Mouse (Mus musculus) neural tube, embryonic 14.5 days (tissue): ENCODE results near the gene Rundc3a. TPM values are rescaled to one million over a fixed set of nuclear protein-coding genes. Genes with fewer than 3 reads are reported as not detected.
A peak's percentile ranks its signal among the peaks of the same experiment; 100 is the strongest.

Experiments used
- ATAC-seq: fragments of 200-750 bp; cut with Nextera tagmentation; 2 replicates; pipeline ENCODE4 v1.8.0; 2017; ENCODE audit warnings: low read depth, mild to moderate bottlenecking, moderate TSS enrichment, moderate library complexity
- H3K27ac ChIP-seq: fragments of 300-500 bp; sonication (generic); 2 replicates; pipeline ENCODE4 v1.5.1; 2014; ENCODE audit warnings: low read depth, mild to moderate bottlenecking, control low read depth, low read length, moderate library complexity, mixed read lengths
- H3K27me3 ChIP-seq: fragments of 300-500 bp; sonication (generic); 2 replicates; pipeline ENCODE4 v1.6.1; 2014; ENCODE audit warnings: low read length; ENCODE audit not compliant: control insufficient read depth, insufficient read depth
- H3K36me3 ChIP-seq: fragments of 300-500 bp; sonication (generic); 2 replicates; pipeline ENCODE4 v1.6.1; 2014; ENCODE audit warnings: low read length, mixed read lengths; ENCODE audit not compliant: control insufficient read depth, insufficient read depth
- H3K4me1 ChIP-seq: fragments of 300-500 bp; sonication (generic); 2 replicates; pipeline ENCODE4 v1.6.1; 2014; ENCODE audit warnings: low read length; ENCODE audit not compliant: control insufficient read depth, insufficient read depth
- H3K4me2 ChIP-seq: fragments of 300-500 bp; sonication (generic); 2 replicates; pipeline ENCODE4 v1.6.1; 2014; ENCODE audit warnings: mild to moderate bottlenecking, low read depth, low read length, control low read depth
- H3K4me3 ChIP-seq: fragments of 300-500 bp; sonication (generic); 2 replicates; pipeline ENCODE4 v1.5.1; 2014; ENCODE audit warnings: low read depth, low read length, control low read depth, mixed read lengths
- H3K9ac ChIP-seq: fragments of 300-500 bp; sonication (generic); replicated peaks from 2 replicates; pipeline ENCODE4 v1.6.1; 2014; ENCODE audit warnings: low read depth, mild to moderate bottlenecking, control low read depth, low read length, mixed read lengths
- H3K9me3 ChIP-seq: fragments of 300-500 bp; sonication (generic); 2 replicates; pipeline ENCODE4 v1.6.1; 2016; ENCODE audit warnings: low read length; ENCODE audit not compliant: control insufficient read depth
- WGBS: fragments of 180-500 bp; shearing (Covaris S2); extraction: QIAGEN DNeasy Blood & Tissue Kit; methylation state at CpG from one replicate; pipeline ENCODE4 v1.1.7; 2014; 5-methylcytosine and 5-hydroxymethylcytosine counted together
- polyA plus RNA-seq: library from polyadenylated mRNA; unstranded; fragments of >200 nt; fragmentation: Nextera tagmentation; extraction: Ambion mirVana; gene quantifications from 2 replicates; pipeline ENCODE4 v1.2.1, GENCODE M21; 2014

Gene Rundc3a
- polyA plus RNA-seq, 1 experiment from 2014 or later, result 115 TPM

- Histone ChIP-seq H3K4me2 (no peak overlapping the region), H3K36me3 (no peaks in the 10 kb centered on the region), H3K9me3 (peaks cover 2% of the 10 kb centered on the region; the same call in 1 of the 2 replicates), H3K27me3 (no peaks in the 10 kb centered on the region), H3K4me3 (no peak overlapping the region), H3K27ac (no peak overlapping the region), H3K9ac (no peak overlapping the region), H3K4me1 (no peaks in the 10 kb centered on the region)
- no peak for ATAC-seq
- WGBS, result 56% methylated on average over 8 of the region's 8 CpGs
Observed at GRCm38 (mm10) chr11:102421559-102421958, 28.4 kb downstream of the Rundc3a start.

DNA sequence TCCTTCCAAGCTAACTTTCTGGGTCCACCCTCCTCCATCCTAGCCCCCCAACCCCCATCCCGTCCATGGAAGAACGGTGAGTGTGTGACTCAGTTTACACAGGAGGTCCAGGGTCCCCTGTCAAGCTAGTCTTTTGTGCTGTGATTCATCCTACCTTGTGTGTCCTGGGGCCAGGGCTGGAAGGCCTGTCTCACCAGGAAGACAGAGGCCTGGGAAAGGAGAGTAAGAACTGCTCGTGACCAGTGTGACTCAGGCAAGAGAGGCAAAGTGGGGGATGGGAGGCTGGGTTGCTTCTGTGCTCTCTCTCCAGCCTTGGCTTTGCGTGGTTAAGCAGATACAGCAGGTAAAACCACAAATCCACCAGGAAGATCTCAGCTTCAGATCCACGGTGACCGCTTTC lies 31.5 kb downstream of the Rundc3a start:
- H3K27me3 ChIP-seq, result no peaks in the 10 kb centered on the region
- no peak overlapping the region for H3K27ac ChIP-seq
- no peaks in the 10 kb centered on the region for H3K4me1 ChIP-seq
- no peaks in the 10 kb centered on the region for H3K36me3 ChIP-seq
- H3K4me3 ChIP-seq, result no peak overlapping the region
- 78% methylated on average over 6 of the region's 6 CpGs for WGBS
- H3K4me2 ChIP-seq, result no peak overlapping the region
- H3K9ac ChIP-seq, result no peak overlapping the region
- H3K9me3 ChIP-seq, result peaks cover 2% of the 10 kb centered on the region; the same call in 1 of the 2 replicates
- ATAC-seq, result no peak

- no peaks in the 10 kb centered on the region for H3K36me3 ChIP-seq
- no peak overlapping the region for H3K4me3 ChIP-seq
- no peak overlapping the region for H3K9ac ChIP-seq
- H3K4me2 ChIP-seq, result no peak overlapping the region
- H3K4me1 ChIP-seq, result no peaks in the 10 kb centered on the region
- WGBS, result 89% methylated on average over 8 of the region's 8 CpGs
- H3K9me3 ChIP-seq, result no peaks in the 10 kb centered on the region
- no peak overlapping the region for H3K27ac ChIP-seq
- H3K27me3 ChIP-seq, result no peaks in the 10 kb centered on the region
- no peak for ATAC-seq
Observed at GRCm38 (mm10) chr11:102425555-102426316, 32.5 kb downstream of the Rundc3a start.

- Histone ChIP-seq H3K9ac (no peak overlapping the region), H3K4me2 (no peak overlapping the region), H3K4me3 (no peak overlapping the region), H3K36me3 (no peaks in the 10 kb centered on the region), H3K9me3 (no peaks in the 10 kb centered on the region), H3K27me3 (no peaks in the 10 kb centered on the region), H3K27ac (no peak overlapping the region), H3K4me1 (0 out of 2 replicates have a peak, but pooled peaks cover 3% of the 10 kb centered on the region)
- WGBS, result 72% methylated on average over 8 of the region's 8 CpGs
- ATAC-seq, result no peak
Observed at GRCm38 (mm10) chr11:102428981-102429540, 35.9 kb downstream of the Rundc3a start.

GRCm38 (mm10) chr11:102429551-102429950 lies 36.3 kb downstream of the Rundc3a start:
- no peaks in the 10 kb centered on the region for H3K27me3 ChIP-seq
- ATAC-seq, result no peak
- 0 out of 2 replicates have a peak, but pooled peaks cover 3% of the 10 kb centered on the region for H3K4me1 ChIP-seq
- H3K4me2 ChIP-seq, result peak overlapping the region; percentile 69
- 0 out of 2 replicates have a peak, but pooled peaks cover under 1% of the 10 kb centered on the region for H3K36me3 ChIP-seq
- H3K9ac ChIP-seq, result peak overlapping the region; percentile 43; the same call in 1 of the 2 replicates
- peak overlapping the region; percentile 49 for H3K4me3 ChIP-seq
- peak overlapping the region; percentile 57; the same call in 1 of the 2 replicates for H3K27ac ChIP-seq
- 50% methylated on average over 3 of the region's 3 CpGs for WGBS
- H3K9me3 ChIP-seq, result no peaks in the 10 kb centered on the region

DNA sequence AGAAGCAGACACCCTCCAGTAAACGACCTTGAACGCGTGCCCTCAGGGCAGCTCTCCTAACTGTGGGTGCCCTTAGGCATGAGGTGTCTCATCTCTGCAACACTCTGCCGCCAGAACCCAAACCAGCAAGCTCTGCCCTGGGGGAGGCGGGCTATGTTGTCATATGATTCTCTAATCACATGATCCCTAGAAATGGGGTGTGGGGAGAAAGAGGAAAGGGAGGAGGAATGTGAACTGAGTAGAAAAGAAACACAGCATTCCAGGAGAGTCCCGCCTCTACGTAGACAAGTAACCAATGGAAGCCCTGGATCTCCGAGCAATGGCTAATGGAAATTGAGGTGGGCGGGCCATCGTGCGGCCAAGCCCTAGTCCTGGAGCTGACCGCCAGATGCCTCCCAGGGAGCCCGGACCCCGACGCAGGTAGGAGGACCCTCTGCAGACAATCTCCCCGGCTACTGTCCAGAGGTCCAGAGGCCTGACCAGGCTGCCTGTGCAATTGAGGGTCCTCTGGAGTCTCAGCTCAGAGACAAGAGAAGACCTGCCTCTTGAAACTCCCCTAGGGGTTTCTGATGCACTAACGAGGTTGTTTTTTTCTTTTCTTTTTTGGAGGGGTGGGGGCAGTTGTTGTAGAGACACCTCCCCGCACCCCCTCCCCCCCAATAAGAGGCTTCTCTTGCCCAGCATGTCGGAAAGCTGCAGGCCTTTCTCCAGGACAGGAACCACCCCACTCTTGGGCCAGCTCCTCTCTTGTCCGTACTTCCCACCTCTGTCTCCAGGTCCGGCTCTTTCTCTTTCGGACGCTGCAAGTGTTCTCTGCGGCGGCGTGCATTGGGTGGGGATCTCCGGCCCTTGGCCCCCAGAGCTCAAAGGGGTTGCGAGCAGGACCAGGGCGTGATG lies 37.2 kb downstream of the Rundc3a start, which contains the start of gene Grn:
TSS of gene Grn (plus strand) at position 195 of the 897 bp plus-strand sequence.
- peak within 1 kb of the TSS; percentile 49 for H3K4me3 ChIP-seq
- WGBS, result under 1% methylated on average over 29 of the region's 29 CpGs
- H3K9me3 ChIP-seq, result no peaks in the 10 kb centered on the region
- H3K4me2 ChIP-seq, result peak within 1 kb of the TSS; percentile 69
- ATAC-seq, result peak; percentile 90
- H3K9ac ChIP-seq, result peak within 1 kb of the TSS; percentile 43
- 0 out of 2 replicates have a peak, but pooled peaks cover 3% of the 10 kb centered on the region for H3K4me1 ChIP-seq
- H3K36me3 ChIP-seq, result peaks cover 8% of the 10 kb centered on the region; the same call in 1 of the 2 replicates
- no peaks in the 10 kb centered on the region for H3K27me3 ChIP-seq
- H3K27ac ChIP-seq, result peak within 1 kb of the TSS; percentile 57

DNA sequence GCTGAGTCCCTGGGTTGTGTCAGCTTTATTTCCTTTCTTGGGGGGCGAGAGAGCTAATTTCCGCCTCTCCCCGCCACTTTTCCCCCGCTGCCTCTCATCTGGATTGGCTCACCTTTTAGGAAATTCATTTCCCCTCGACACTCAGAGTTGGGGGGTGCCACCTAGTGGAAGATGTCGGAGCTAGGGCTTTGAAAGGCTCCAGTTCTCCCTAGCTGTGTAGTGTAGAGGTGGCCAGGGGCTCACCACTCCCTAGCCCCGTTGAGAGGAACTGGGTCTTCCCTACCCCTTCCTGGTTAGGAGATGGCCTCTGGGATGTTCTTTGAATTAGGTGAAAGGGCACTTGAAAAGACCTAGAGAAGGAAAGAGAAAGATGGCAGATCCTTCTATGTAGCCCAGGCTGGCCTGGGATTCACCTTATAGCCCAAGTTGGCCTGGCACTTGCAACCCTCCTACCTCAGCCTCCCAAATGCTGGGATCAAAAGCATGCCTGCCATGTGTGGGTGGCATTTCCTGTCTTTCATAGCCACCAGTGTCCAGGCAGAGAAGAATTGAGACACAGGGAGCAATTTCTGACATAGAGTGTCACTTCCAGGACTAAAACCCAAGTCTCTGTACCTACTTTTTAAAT lies 37.9 kb downstream of the Rundc3a start:
- peak overlapping the region; percentile 43; the same call in 1 of the 2 replicates for H3K9ac ChIP-seq
- H3K27ac ChIP-seq, result peak overlapping the region; percentile 34; the same call in 1 of the 2 replicates
- H3K27me3 ChIP-seq, result no peaks in the 10 kb centered on the region
- peak overlapping the region; percentile 49 for H3K4me3 ChIP-seq
- 0% methylated on average over 7 of the region's 7 CpGs for WGBS
- H3K4me2 ChIP-seq, result peak overlapping the region; percentile 69
- 0 out of 2 replicates have a peak, but pooled peaks cover 3% of the 10 kb centered on the region for H3K4me1 ChIP-seq
- H3K9me3 ChIP-seq, result no peaks in the 10 kb centered on the region
- H3K36me3 ChIP-seq, result peaks cover 16% of the 10 kb centered on the region
- peak; percentile 36; the same call in 1 of the 2 replicates for ATAC-seq

DNA sequence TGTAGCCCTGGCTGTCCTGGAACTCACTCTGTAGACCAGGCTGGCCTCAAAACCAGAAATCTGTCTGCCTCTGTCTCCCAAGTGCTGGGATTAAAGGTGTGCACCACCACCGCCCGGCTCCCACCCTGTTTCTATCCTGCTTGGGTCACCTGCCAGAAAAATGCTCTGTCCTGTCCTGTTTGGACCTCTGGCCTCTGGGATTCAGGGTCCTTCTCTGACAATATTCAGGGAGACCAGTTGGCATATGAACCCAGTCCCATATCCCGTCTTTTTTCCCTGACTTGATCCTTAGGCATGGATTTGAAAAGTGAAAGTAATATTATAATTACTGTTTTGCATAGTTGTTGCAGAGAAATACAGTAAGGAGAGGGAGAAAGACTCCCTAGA lies 38.5 kb downstream of the Rundc3a start:
- Histone ChIP-seq H3K27ac (no peak overlapping the region), H3K4me2 (no peak overlapping the region), H3K4me3 (no peak overlapping the region), H3K36me3 (peaks cover 20% of the 10 kb centered on the region), H3K9ac (no peak overlapping the region), H3K27me3 (no peaks in the 10 kb centered on the region), H3K4me1 (0 out of 2 replicates have a peak, but pooled peaks cover 3% of the 10 kb centered on the region), H3K9me3 (no peaks in the 10 kb centered on the region)
- no peak for ATAC-seq
- 84% methylated on average over 3 of the region's 3 CpGs for WGBS
